Mouse (Mus musculus) stomach, postnatal 0 days (tissue): ENCODE results near the gene Tekt5. TPM values are rescaled to one million over a fixed set of nuclear protein-coding genes. Genes with fewer than 3 reads are reported as not detected.
A peak's percentile ranks its signal among the peaks of the same experiment; 100 is the strongest.

Source experiments
- ATAC-seq: fragments of 200-750 bp; cut with Nextera tagmentation; 2 replicates; pipeline ENCODE4 v1.8.0; 2017; ENCODE audit not compliant: low FRiP score, low TSS enrichment
- DNase-seq: peaks from one replicate; pipeline ENCODE4 v3.0.0-alpha.2; 2016; ENCODE audit warnings: low spot score
- H3K27ac ChIP-seq: fragments of 300-500 bp; sonication (generic); replicated peaks from 2 replicates; pipeline ENCODE4 v1.5.1; 2014; ENCODE audit warnings: mild to moderate bottlenecking, control low read depth
- H3K27me3 ChIP-seq: fragments of 300-500 bp; sonication (generic); 2 replicates; pipeline ENCODE4 v1.6.1; 2014; ENCODE audit warnings: low read length; ENCODE audit not compliant: control insufficient read depth, insufficient read depth
- H3K36me3 ChIP-seq: fragments of 300-500 bp; sonication (generic); 2 replicates; pipeline ENCODE4 v1.6.1; 2014; ENCODE audit warnings: low read length, mixed read lengths; ENCODE audit not compliant: control insufficient read depth, insufficient read depth
- H3K4me1 ChIP-seq: fragments of 300-500 bp; sonication (generic); replicated peaks from 2 replicates; pipeline ENCODE4 v1.6.1; 2014; ENCODE audit warnings: antibody characterized with exemption; ENCODE audit not compliant: control insufficient read depth, insufficient read depth
- H3K4me2 ChIP-seq: fragments of 300-500 bp; sonication (generic); replicated peaks from 2 replicates; pipeline ENCODE4 v1.6.1; 2014; ENCODE audit warnings: low read depth, mild to moderate bottlenecking, control low read depth, moderate library complexity
- H3K4me3 ChIP-seq: fragments of 300-500 bp; sonication (generic); 2 replicates; pipeline ENCODE4 v1.5.1; 2014; ENCODE audit warnings: low read depth, low read length, control low read depth
- H3K9ac ChIP-seq: fragments of 300-500 bp; sonication (generic); 2 replicates; pipeline ENCODE4 v1.6.1; 2014; ENCODE audit warnings: mild to moderate bottlenecking, low read length, control low read depth, mixed read lengths
- H3K9me3 ChIP-seq: fragments of 300-500 bp; sonication (generic); 2 replicates; pipeline ENCODE4 v1.6.1; 2016; ENCODE audit warnings: low read length; ENCODE audit not compliant: control insufficient read depth
- CTCF ChIP-seq: IDR thresholded peaks from 2 replicates; pipeline ENCODE4 v1.5.1; 2016; ENCODE audit warnings: antibody characterized with exemption, low read depth, mild to moderate bottlenecking, moderate library complexity
- EP300 ChIP-seq: optimal IDR thresholded peaks from 2 replicates; pipeline ENCODE3; 2016; ENCODE audit warnings: antibody characterized with exemption
- WGBS: fragments of 180-500 bp; shearing (Covaris S2); extraction: QIAGEN DNeasy Blood & Tissue Kit; methylation state at CpG from one replicate; pipeline ENCODE4 v1.1.7; 2014; 5-methylcytosine and 5-hydroxymethylcytosine counted together
- polyA plus RNA-seq: library from polyadenylated mRNA; unstranded; fragments of >200 nt; fragmentation: Nextera tagmentation; extraction: Ambion mirVana; gene quantifications from 2 replicates; pipeline ENCODE4 v1.2.1, GENCODE M21; 2015

The Tekt5 gene
- polyA plus RNA-seq, 1 experiment from 2014 or later: 0.74 TPM

GRCm38 (mm10) chr16:10388634-10389365, 6.5 kb downstream of the Tekt5 start:
- Histone ChIP-seq H3K27me3 (no peaks in the 10 kb centered on the region), H3K36me3 (no peaks in the 10 kb centered on the region), H3K4me3 (no peak overlapping the region), H3K9me3 (no peaks in the 10 kb centered on the region), H3K4me1 (no peaks in the 10 kb centered on the region), H3K9ac (no peak overlapping the region), H3K27ac (no peak overlapping the region), H3K4me2 (no peak overlapping the region)
- DNase-seq (no peak), ATAC-seq (no peak)
- WGBS: 92% methylated on average over 6 of the region's 6 CpGs
- no peak for TF ChIP-seq CTCF
- TF ChIP-seq EP300: no peak

DNA sequence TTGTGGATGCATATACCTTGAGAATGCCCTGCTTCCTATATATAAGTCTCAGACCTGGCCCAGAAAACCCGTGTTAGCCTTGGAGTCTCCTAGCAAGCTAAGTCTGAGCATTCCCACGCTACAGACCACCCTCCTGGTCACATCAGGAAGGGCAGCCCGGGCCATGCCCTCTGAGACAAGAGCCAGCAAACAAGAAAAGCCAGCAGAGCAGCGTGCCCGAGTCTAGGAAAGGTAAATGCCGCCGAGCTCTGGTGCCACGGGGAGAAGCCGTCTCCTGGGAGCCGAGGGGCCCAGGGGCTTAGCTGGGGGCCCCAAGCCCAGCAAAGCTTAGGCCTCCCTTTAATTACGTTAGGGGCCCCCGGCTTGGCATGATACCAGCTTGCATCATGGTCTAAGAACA, 10.0 kb downstream of the Tekt5 start:
- TF ChIP-seq CTCF: no peak
- no peak for TF ChIP-seq EP300
- ATAC-seq (no peak), DNase-seq (no peak)
- Histone ChIP-seq H3K4me3 (no peak overlapping the region), H3K36me3 (no peaks in the 10 kb centered on the region), H3K27ac (peak overlapping the region; percentile 75), H3K9me3 (no peaks in the 10 kb centered on the region), H3K4me2 (no peak overlapping the region), H3K27me3 (no peaks in the 10 kb centered on the region), H3K9ac (no peak overlapping the region), H3K4me1 (no peaks in the 10 kb centered on the region)
- WGBS: 61% methylated on average over 12 of the region's 12 CpGs

GRCm38 (mm10) chr16:10384544-10384943, 10.7 kb downstream of the Tekt5 start:
- H3K36me3 ChIP-seq: no peaks in the 10 kb centered on the region
- no peaks in the 10 kb centered on the region for H3K27me3 ChIP-seq
- DNase-seq: no peak
- H3K9me3 ChIP-seq: no peaks in the 10 kb centered on the region
- TF ChIP-seq CTCF (no peak), EP300 (no peak)
- WGBS: 56% methylated on average over 3 of the region's 3 CpGs
- H3K4me3 ChIP-seq: no peak overlapping the region
- ATAC-seq: no peak
- no peak overlapping the region for H3K9ac ChIP-seq
- H3K4me1 ChIP-seq: no peaks in the 10 kb centered on the region
- peak overlapping the region; percentile 42 for H3K4me2 ChIP-seq
- H3K27ac ChIP-seq: peak overlapping the region; percentile 75

DNA sequence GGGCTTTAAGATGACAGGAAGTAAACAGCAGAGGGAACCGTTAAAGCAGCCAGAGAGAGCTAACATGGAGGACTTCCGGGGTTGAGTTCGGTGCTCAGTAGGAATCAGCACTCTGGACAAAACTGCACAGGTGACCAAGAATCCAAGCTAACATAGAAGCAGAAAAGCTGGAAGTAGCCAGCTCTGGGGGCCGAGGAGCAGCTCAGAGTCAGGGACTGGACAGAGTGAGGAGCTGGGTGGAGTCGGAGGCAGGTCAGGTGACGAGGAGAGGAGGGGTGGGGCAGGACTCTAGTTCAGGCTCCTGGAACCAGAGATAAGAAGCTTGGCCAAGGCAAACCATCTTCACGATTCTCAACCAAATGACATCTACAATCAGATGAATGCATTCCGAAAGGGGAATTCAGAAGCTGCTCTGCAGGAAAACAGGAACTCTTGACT, 11.2 kb downstream of the Tekt5 start:
- Histone ChIP-seq H3K4me3 (peak overlapping the region; percentile 12; the same call in 1 of the 2 replicates), H3K9me3 (no peaks in the 10 kb centered on the region), H3K27me3 (no peaks in the 10 kb centered on the region), H3K27ac (0 out of 2 replicates have a peak overlapping the region, but pooled peaks have one; percentile 1), H3K36me3 (no peaks in the 10 kb centered on the region), H3K9ac (no peak overlapping the region), H3K4me2 (peak overlapping the region; percentile 42), H3K4me1 (no peaks in the 10 kb centered on the region)
- DNase-seq (peak; percentile 53), ATAC-seq (peak; percentile 74)
- WGBS: 19% methylated on average over 8 of the region's 8 CpGs
- TF ChIP-seq CTCF (no peak), EP300 (no peak)

DNA sequence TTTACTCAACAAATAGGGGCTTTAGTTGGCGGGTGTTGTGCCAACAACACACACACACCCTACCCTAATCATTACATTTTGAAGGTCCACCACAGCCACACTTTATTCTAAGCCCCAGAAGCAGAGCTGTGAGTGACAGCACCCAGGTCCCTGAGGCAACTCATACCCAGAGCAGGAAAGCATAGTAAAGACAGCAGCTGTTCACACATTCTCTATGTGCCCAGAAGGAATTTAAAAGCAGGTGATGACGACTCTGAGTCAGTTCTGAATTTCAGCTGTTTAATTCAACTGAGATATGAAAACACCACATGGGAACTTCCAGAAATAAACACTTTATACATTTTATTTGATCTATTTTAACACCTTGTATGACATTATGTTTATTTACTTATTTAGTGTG, 15.8 kb downstream of the Tekt5 start:
- Histone ChIP-seq H3K4me3 (no peak overlapping the region), H3K27me3 (no peaks in the 10 kb centered on the region), H3K4me2 (no peak overlapping the region), H3K4me1 (peaks cover 2% of the 10 kb centered on the region; the same call in 1 of the 2 replicates), H3K9me3 (no peaks in the 10 kb centered on the region), H3K9ac (no peak overlapping the region), H3K36me3 (no peaks in the 10 kb centered on the region), H3K27ac (no peak overlapping the region)
- no peak for DNase-seq
- WGBS: 36% methylated on average over 2 of the region's 2 CpGs
- TF ChIP-seq CTCF: no peak
- TF ChIP-seq EP300: no peak
- ATAC-seq: no peak

DNA sequence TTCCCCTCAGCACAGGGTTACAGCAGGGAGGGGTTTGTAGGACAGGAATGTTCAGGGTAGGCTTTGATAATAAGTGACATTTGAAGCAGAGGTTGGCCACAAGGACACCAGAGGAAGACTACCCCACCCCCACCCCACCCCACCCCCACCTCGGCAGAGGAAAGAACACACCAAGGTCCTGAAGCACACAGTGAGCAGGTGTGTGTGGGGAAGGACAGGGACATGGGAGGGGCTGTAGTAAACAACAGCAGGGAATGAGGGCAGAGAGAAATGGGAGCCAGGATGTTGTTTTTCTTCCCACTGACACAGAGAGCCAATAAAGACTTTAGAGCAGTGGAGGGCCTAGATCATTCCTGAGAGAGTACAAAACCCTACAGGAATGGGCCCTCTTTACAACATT, 18.0 kb downstream of the Tekt5 start:
- no peak for DNase-seq
- no peaks in the 10 kb centered on the region for H3K9me3 ChIP-seq
- H3K27ac ChIP-seq: no peak overlapping the region
- H3K4me1 ChIP-seq: peaks cover 6% of the 10 kb centered on the region; the same call in 1 of the 2 replicates
- no peaks in the 10 kb centered on the region for H3K27me3 ChIP-seq
- no peaks in the 10 kb centered on the region for H3K36me3 ChIP-seq
- TF ChIP-seq EP300 (no peak), CTCF (no peak)
- 35% methylated on average over 1 of the region's 1 CpGs for WGBS
- no peak overlapping the region for H3K4me2 ChIP-seq
- H3K4me3 ChIP-seq: no peak overlapping the region
- no peak for ATAC-seq
- no peak overlapping the region for H3K9ac ChIP-seq
